21 mouse cellular contexts compared by ENCODE assay signal in genomic region chr10:70160811-70161210, GRCm38 (mm10). TPM values are rescaled to one million over a fixed set of nuclear protein-coding genes. Genes with fewer than 3 reads are reported as not detected.
DNase-seq lines count a peak whose midpoint lies in the region; TF ChIP-seq lines count a peak whose summit lies in the region.
"Had no signal": no experiment of that assay in that cellular context is flagged by ENCODE, and none has a peak within 500 bp of the region (broad histone marks: within the 10 kb centered on the region; RNA-seq: fewer than 3 reads in every experiment).

No protein-coding gene starts in this region.

- H3K27me3 ChIP-seq in heart, adult 2 months (ENCODE audit: control insufficient read depth, insufficient read depth, low read length) = no peaks in the 10 kb centered on the region
- H3K27me3 ChIP-seq: CH12.LX; embryonic facial prominence, embryonic 12.5 days; forebrain, embryonic 13.5 days; forebrain, embryonic 15.5 days; Patski had no signal

- DNase-seq in adrenal gland, adult (ENCODE audit: inconsistent age in 2 of 2, low spot score in 1 of 2) = peak; percentile 83
- DNase-seq in adrenal gland, adult 18-20 months (ENCODE audit: low spot score in 2 of 2) = no peak
- no peak for DNase-seq in gastrocnemius, adult 2 months
- DNase-seq in gastrocnemius, postnatal 10 days = no peak
- DNase-seq in adrenal gland, postnatal 14 days = peak; percentile 54
- peak; percentile 70 to 71 for DNase-seq in adrenal gland, postnatal 36 days
- no peak for DNase-seq in left cerebral cortex, postnatal 10 days (ENCODE audit: extremely low spot score in 1 of 2, low spot score in 2 of 2)
- DNase-seq in heart, adult 2 months = no peak
- DNase-seq: cerebellum, adult 11 months; cerebellum, adult 8-10 months; cerebellum, adult 9-11 months; forebrain, postnatal 0 days had no signal

- peak overlapping the region; percentile 55 for H3K27ac ChIP-seq in gastrocnemius, adult 2 months
- H3K27ac ChIP-seq in heart, adult 2 months = no peak overlapping the region
- H3K27ac ChIP-seq: embryonic facial prominence, embryonic 10.5 days; embryonic facial prominence, embryonic 12.5 days; forebrain, embryonic 13.5 days; forebrain, embryonic 15.5 days had no signal

- H3K79me2 ChIP-seq in heart, adult 2 months (replicated peaks; ENCODE audit: control insufficient read depth, insufficient read depth, low read length) = 0 out of 2 replicates have a peak, but pooled peaks cover 1% of the 10 kb centered on the region

- 94% methylated on average over 12 of the region's 12 CpGs for WGBS in heart, adult 2 months

- no peaks in the 10 kb centered on the region for H3K36me3 ChIP-seq in heart, adult 2 months (ENCODE audit: control insufficient read depth, insufficient read depth, low read length)

- no peak overlapping the region for H3K4me3 ChIP-seq in gastrocnemius, adult 2 months
- H3K4me3 ChIP-seq in heart, adult 2 months = no peak overlapping the region
- H3K4me3 ChIP-seq: embryonic facial prominence, embryonic 10.5 days; embryonic facial prominence, embryonic 12.5 days; forebrain, embryonic 13.5 days; forebrain, embryonic 15.5 days had no signal

- no peaks in the 10 kb centered on the region for H3K4me1 ChIP-seq in heart, adult 2 months (ENCODE audit: control insufficient read depth, insufficient read depth, low read length)

- H3K9ac ChIP-seq in heart, adult 2 months (ENCODE audit: low read depth, low read length) = no peak overlapping the region
- H3K9ac ChIP-seq: embryonic facial prominence, embryonic 12.5 days; forebrain, embryonic 13.5 days; forebrain, embryonic 15.5 days; forebrain, postnatal 0 days had no signal

- no peak for TF ChIP-seq EP300 in heart, adult 2 months (IDR thresholded peaks at IDR 0.05; ENCODE audit: insufficient read depth, low read depth, low read length)

- TF ChIP-seq CTCF in gastrocnemius, adult 2 months (IDR thresholded peaks at IDR 0.05) = no peak
- no peak for TF ChIP-seq CTCF in heart, adult 2 months (IDR thresholded peaks at IDR 0.05)

- intact Hi-C loops in gastrocnemius, adult 2 months (cut with DNase I) = no loop called here
- intact Hi-C loops in left cerebral cortex, postnatal 10 days (cut with DNase I) = no loop called here
- intact Hi-C loops in heart, adult 2 months (cut with DNase I) = no loop called here

- no peak for TF ChIP-seq POLR2A in heart, adult 2 months (IDR thresholded peaks at IDR 0.05; ENCODE audit: insufficient read depth, low read depth, low read length)

RNA-seq across cellular contexts. Expression of gene Mrln, which starts 43.7 kb away (rescaled TPM):
- total RNA-seq in adrenal gland, adult 18-20 months (2021) = under 1 TPM in 1 of 2 experiments, not detected in 1; 0.96 TPM
- 100 to 1,000 TPM; 201 to 276 TPM for total RNA-seq in gastrocnemius, adult 2 months (2021)
- total RNA-seq in gastrocnemius, postnatal 10 days (2021) = 100 to 1,000 TPM; 153 to 155 TPM
- total RNA-seq in adrenal gland, postnatal 14 days (2021) = not detected in 2 replicates
- total RNA-seq in adrenal gland, postnatal 36 days (2021) = not detected
- total RNA-seq in left cerebral cortex, postnatal 10 days (2021) = not detected
- 1 to 10 TPM; 3.0 to 3.4 TPM for total RNA-seq in heart, adult 2 months (2021)
- 4.1 and 5.2 TPM in 2 replicates for polyA plus RNA-seq in heart, adult 2 months (2012; rRNA removed)
- total RNA-seq: CH12.LX had no signal
- polyA plus RNA-seq: activated CD4-positive, CD25-positive, alpha-beta regulatory T cell, adult 4 months; CD4-positive, CD25-positive, alpha-beta regulatory T cell, adult 4 months; forebrain, embryonic 13.5 days; G1E; Patski had no signal

Comparison
In these comparisons a context has a peak if more than half of its experiments do, and no peak if none do; other contexts are left out.
1. DNase-seq: peak in adrenal gland, adult (2 of 2), adrenal gland, postnatal 14 days (single experiment) and adrenal gland, postnatal 36 days (2 of 2); none in adrenal gland, adult 18-20 months (0 of 2), gastrocnemius, adult 2 months (single experiment), gastrocnemius, postnatal 10 days (single experiment), left cerebral cortex, postnatal 10 days (0 of 2) and heart, adult 2 months (0 of 2).
2. RNA of gene Mrln, which starts 43.7 kb away (total RNA-seq): 201 to 276 TPM in gastrocnemius, adult 2 months and 153 to 155 TPM in gastrocnemius, postnatal 10 days; 3.0 to 3.4 TPM in heart, adult 2 months, 0.96 TPM in adrenal gland, adult 18-20 months, not detected in left cerebral cortex, postnatal 10 days, not detected in adrenal gland, postnatal 36 days and not detected in adrenal gland, postnatal 14 days; every median in the first group is over 10 times any median in the second.